Mouse (Mus musculus): ENCODE results near the gene Serpine1.

GRCm38 (mm10) chr5:137107670-137108069 is 35.6 kb upstream of the Serpine1 start:
- TF ChIP-seq CTCF (IDR thresholded peaks at IDR 0.05; ENCODE audit: borderline replicate concordance, control insufficient read depth, extremely low read depth, insufficient read depth, low read length, poor library complexity), result no peak
- TF ChIP-seq POLR2A (IDR thresholded peaks at IDR 0.05; ENCODE audit: control insufficient read depth, extremely low read depth, insufficient read depth, low read length, poor library complexity), result no peak

All from thymus, adult 2 months (tissue).